Mouse (Mus musculus) fat pad, adult 2 months (tissue): Measurements from ENCODE around the gene Mup20.
"Not testable (repeated sequence)": the region's sequence is repeated elsewhere in the genome, so short reads cannot be mapped to it uniquely, and the experiment has no call there.

ENCODE experiments used
- DNase-seq: peaks from one replicate; pipeline ENCODE4 v3.0.0-alpha.2; 2011; ENCODE audit warnings: low read depth, low spot score; ENCODE audit errors: extremely low read depth

Gene Mup20

GRCm38 (mm10) chr4:62054058-62054457, at the start of gene Mup20:
Gene Mup20, minus strand, starts transcription at chr4:62054158.
- not testable (repeated sequence) for DNase-seq

GRCm38 (mm10) chr4:62103366-62103765, 49.4 kb upstream of the Mup20 start:
- not testable (repeated sequence) for DNase-seq

- DNase-seq = no peak
These were observed 34.0 kb upstream of the Mup20 start for GRCm38 (mm10) chr4:62087953-62088352.

GRCm38 (mm10) chr4:62087241-62087640, 33.3 kb upstream of the Mup20 start, which contains the start of gene Mup3:
Gene Mup3, minus strand, starts transcription at chr4:62087342.
- no peak for DNase-seq

- peak; percentile 1 for DNase-seq
These were observed 28.8 kb upstream of the Mup20 start for GRCm38 (mm10) chr4:62082755-62083154.

- DNase-seq = no peak
These were observed 21.2 kb upstream of the Mup20 start for GRCm38 (mm10) chr4:62075126-62075525.

GRCm38 (mm10) chr4:62054780-62055179, 822 bp upstream of the Mup20 start:
- DNase-seq = not testable (repeated sequence)

- no peak for DNase-seq
These were observed 27.7 kb downstream of the Mup20 start for GRCm38 (mm10) chr4:62026281-62026680.

GRCm38 (mm10) chr4:62024256-62024959, 29.6 kb downstream of the Mup20 start:
- no peak for DNase-seq

- DNase-seq = no peak
These were observed 30.3 kb downstream of the Mup20 start for GRCm38 (mm10) chr4:62023646-62024045.

- DNase-seq = no peak
These were observed 30.8 kb downstream of the Mup20 start for GRCm38 (mm10) chr4:62023120-62023519.

- DNase-seq = not testable (repeated sequence)
These were observed 33.4 kb downstream of the Mup20 start for GRCm38 (mm10) chr4:62020511-62020910.
